Mouse (Mus musculus) limb, embryonic 10.5 days (tissue): Measurements from ENCODE around the gene Ehhadh. TPM values are rescaled to one million over a fixed set of nuclear protein-coding genes. Genes with fewer than 3 reads are reported as not detected.
A peak's percentile ranks its signal among the peaks of the same experiment; 100 is the strongest.

Experiments used
- DNase-seq: peaks from one replicate; pipeline ENCODE4 v3.0.0-alpha.2; 2017; ENCODE audit warnings: low spot score
- H3K27ac ChIP-seq: fragments of 300-500 bp; sonication (generic); 2 replicates; pipeline ENCODE4 v1.5.1; 2016; ENCODE audit warnings: mild to moderate bottlenecking
- H3K27me3 ChIP-seq: fragments of 300-500 bp; sonication (generic); 2 replicates; pipeline ENCODE4 v1.6.1; 2016; ENCODE audit warnings: low read depth, mild to moderate bottlenecking; ENCODE audit not compliant: poor library complexity, severe bottlenecking
- H3K36me3 ChIP-seq: fragments of 300-500 bp; sonication (generic); 2 replicates; pipeline ENCODE4 v1.6.1; 2016; ENCODE audit warnings: mild to moderate bottlenecking, moderate library complexity
- H3K4me1 ChIP-seq: fragments of 300-500 bp; sonication (generic); 2 replicates; pipeline ENCODE4 v1.6.1; 2016
- H3K4me3 ChIP-seq: fragments of 300-500 bp; sonication (generic); 2 replicates; pipeline ENCODE4 v1.5.1; 2016; ENCODE audit warnings: mild to moderate bottlenecking, moderate library complexity
- H3K9me3 ChIP-seq: fragments of 300-500 bp; sonication (generic); replicated peaks from 2 replicates; pipeline ENCODE4 v1.6.1; 2016; ENCODE audit warnings: mild to moderate bottlenecking
- WGBS: fragments of 180-500 bp; shearing (Covaris S2); methylation state at CpG from one replicate; pipeline ENCODE4 v1.1.7; 2016; 5-methylcytosine and 5-hydroxymethylcytosine counted together
- polyA plus RNA-seq: library from polyadenylated mRNA; unstranded; fragments of >200 nt; fragmentation: Nextera tagmentation; extraction: Ambion mirVana; gene quantifications from 2 replicates; pipeline ENCODE4 v1.2.1, GENCODE M21; 2016

Gene Ehhadh
- polyA plus RNA-seq, 1 experiment from 2014 or later = 2.5 TPM

GRCm38 (mm10) chr16:21758447-21758846 is 29.2 kb downstream of the Ehhadh start:
- Histone ChIP-seq H3K36me3 (no peaks in the 10 kb centered on the region), H3K27me3 (no peaks in the 10 kb centered on the region), H3K4me3 (no peak overlapping the region), H3K9me3 (no peaks in the 10 kb centered on the region), H3K4me1 (no peaks in the 10 kb centered on the region), H3K27ac (no peak overlapping the region)
- no peak for DNase-seq
- WGBS = 88% methylated on average over 1 of the region's 1 CpGs

GRCm38 (mm10) chr16:21743401-21743800 is 44.2 kb downstream of the Ehhadh start:
- H3K4me1 ChIP-seq = no peaks in the 10 kb centered on the region
- H3K36me3 ChIP-seq = no peaks in the 10 kb centered on the region
- H3K27ac ChIP-seq = no peak overlapping the region
- DNase-seq = no peak
- no peak overlapping the region for H3K4me3 ChIP-seq
- WGBS = 94% methylated on average over 6 of the region's 6 CpGs
- no peaks in the 10 kb centered on the region for H3K27me3 ChIP-seq
- H3K9me3 ChIP-seq = no peaks in the 10 kb centered on the region

GRCm38 (mm10) chr16:21742898-21743297 is 44.7 kb downstream of the Ehhadh start:
- no peak for DNase-seq

DNA sequence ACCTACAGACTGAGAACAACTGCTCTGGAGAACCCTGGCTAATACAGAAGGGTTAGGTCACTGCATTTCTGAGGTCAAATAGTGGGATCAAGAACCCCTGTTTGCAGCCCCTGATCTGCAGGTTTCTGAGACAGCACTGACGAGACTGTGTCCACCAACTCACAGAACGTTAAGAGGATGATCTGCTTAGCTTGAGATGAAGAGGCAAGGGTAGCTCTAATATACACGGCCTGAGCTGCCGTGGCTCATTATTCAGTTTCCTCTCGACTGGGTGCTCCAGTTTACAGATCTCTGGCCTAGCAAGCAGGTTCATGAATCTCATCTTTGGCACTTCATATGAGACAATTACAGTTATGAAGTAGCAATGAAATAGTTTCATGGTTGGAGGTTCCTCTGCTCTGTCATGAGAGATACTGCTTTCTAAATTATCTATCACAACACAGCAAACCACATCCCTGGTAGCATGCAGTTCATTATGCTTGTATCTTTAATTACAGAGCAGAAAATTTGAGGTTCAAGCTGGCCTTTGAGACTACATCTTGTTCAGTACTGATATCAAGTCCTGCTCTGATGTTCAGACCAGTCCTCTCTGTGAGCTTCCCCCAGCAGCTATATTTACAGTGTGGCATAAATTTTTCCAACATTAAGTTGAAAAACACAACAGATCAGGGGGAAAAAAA is 45.3 kb downstream of the Ehhadh start:
- H3K27me3 ChIP-seq = no peaks in the 10 kb centered on the region
- DNase-seq = no peak
- H3K36me3 ChIP-seq = no peaks in the 10 kb centered on the region
- H3K4me1 ChIP-seq = no peaks in the 10 kb centered on the region
- no peak overlapping the region for H3K27ac ChIP-seq
- WGBS = 91% methylated on average over 5 of the region's 5 CpGs
- H3K9me3 ChIP-seq = no peaks in the 10 kb centered on the region
- no peak overlapping the region for H3K4me3 ChIP-seq

More at GRCm38 (mm10) chr16:21742898-21743297, 44.7 kb downstream of the Ehhadh start:
- 92% methylated on average over 5 of the region's 5 CpGs for WGBS
- Histone ChIP-seq H3K27me3 (no peaks in the 10 kb centered on the region), H3K4me1 (no peaks in the 10 kb centered on the region), H3K36me3 (no peaks in the 10 kb centered on the region), H3K27ac (no peak overlapping the region), H3K4me3 (no peak overlapping the region), H3K9me3 (no peaks in the 10 kb centered on the region)

- no peak overlapping the region for H3K27ac ChIP-seq
- 86% methylated on average over 3 of the region's 3 CpGs for whole genome bisulfite sequencing
- no peaks in the 10 kb centered on the region for H3K27me3 ChIP-seq
- no peak overlapping the region for H3K4me3 ChIP-seq
- no peaks in the 10 kb centered on the region for H3K9me3 ChIP-seq
- H3K4me1 ChIP-seq = no peaks in the 10 kb centered on the region
- no peaks in the 10 kb centered on the region for H3K36me3 ChIP-seq
- DNase-seq = no peak
These were observed 46.1 kb downstream of the Ehhadh start for GRCm38 (mm10) chr16:21741542-21741941.

- Histone ChIP-seq H3K9me3 (no peaks in the 10 kb centered on the region), H3K27ac (no peak overlapping the region), H3K36me3 (no peaks in the 10 kb centered on the region), H3K4me3 (no peak overlapping the region), H3K4me1 (no peaks in the 10 kb centered on the region), H3K27me3 (no peaks in the 10 kb centered on the region)
- 93% methylated on average over 1 of the region's 1 CpGs for WGBS
- DNase-seq = no peak
These were observed 52.0 kb downstream of the Ehhadh start for GRCm38 (mm10) chr16:21735638-21736037.

- Histone ChIP-seq H3K4me3 (no peak overlapping the region), H3K27ac (no peak overlapping the region)
- 53% methylated on average over 10 of the region's 10 CpGs for WGBS
These were observed 59.7 kb downstream of the Ehhadh start for GRCm38 (mm10) chr16:21727897-21728364.

DNA sequence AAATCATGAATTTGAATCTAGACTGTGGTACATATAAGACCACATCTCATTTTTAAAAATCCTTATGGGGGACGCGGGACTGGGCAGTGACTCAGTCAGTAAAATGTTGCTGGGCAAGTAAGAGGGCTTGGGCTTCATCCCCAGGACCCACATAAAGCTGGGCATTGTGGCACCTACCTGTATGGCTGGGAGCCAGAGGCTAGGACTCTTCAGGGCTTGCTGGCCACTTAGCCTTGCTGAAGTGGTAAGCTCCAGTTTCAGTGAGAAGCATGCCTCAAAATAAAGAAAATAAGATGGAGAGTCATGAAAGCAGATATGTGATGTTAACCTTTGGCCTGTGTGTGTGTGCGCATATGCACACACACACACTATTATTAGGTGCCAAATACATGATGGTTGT is 60.2 kb downstream of the Ehhadh start:
- H3K27ac ChIP-seq = no peak overlapping the region
- no peak for DNase-seq
- WGBS = 95% methylated on average over 3 of the region's 3 CpGs
- no peaks in the 10 kb centered on the region for H3K9me3 ChIP-seq
- no peak overlapping the region for H3K4me3 ChIP-seq
- no peaks in the 10 kb centered on the region for H3K4me1 ChIP-seq
- no peaks in the 10 kb centered on the region for H3K36me3 ChIP-seq
- H3K27me3 ChIP-seq = no peaks in the 10 kb centered on the region

More at GRCm38 (mm10) chr16:21727897-21728364, 59.7 kb downstream of the Ehhadh start:
- Histone ChIP-seq H3K36me3 (no peaks in the 10 kb centered on the region), H3K4me1 (no peaks in the 10 kb centered on the region), H3K27me3 (no peaks in the 10 kb centered on the region), H3K9me3 (no peaks in the 10 kb centered on the region)
- DNase-seq = peak; percentile 62

DNA sequence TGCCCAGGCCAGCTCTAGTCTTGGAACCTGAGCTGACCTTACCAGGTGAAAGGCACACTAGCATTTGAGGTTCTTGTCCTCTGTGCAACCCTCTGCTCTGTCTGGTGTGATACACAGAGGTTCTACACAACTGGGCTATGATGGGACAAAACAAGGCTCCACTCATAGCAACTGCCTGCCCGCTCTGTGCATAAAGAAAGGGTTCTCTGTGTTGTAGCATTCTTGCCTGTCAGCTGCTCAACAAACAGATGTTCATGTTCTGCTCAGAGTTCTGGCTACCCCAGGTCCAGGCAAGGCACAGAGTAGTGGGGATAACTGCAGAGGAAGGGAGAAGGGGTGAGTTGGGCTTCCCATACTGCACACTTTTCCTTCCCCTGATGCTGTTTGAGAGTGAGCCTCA is 63.3 kb downstream of the Ehhadh start:
- Histone ChIP-seq H3K27me3 (no peaks in the 10 kb centered on the region), H3K9me3 (no peaks in the 10 kb centered on the region), H3K27ac (no peak overlapping the region), H3K4me3 (no peak overlapping the region), H3K36me3 (no peaks in the 10 kb centered on the region), H3K4me1 (no peaks in the 10 kb centered on the region)
- WGBS = 91% methylated on average over 1 of the region's 1 CpGs
- no peak for DNase-seq

GRCm38 (mm10) chr16:21719770-21720169 is 67.8 kb downstream of the Ehhadh start:
- H3K4me1 ChIP-seq = no peaks in the 10 kb centered on the region

DNA sequence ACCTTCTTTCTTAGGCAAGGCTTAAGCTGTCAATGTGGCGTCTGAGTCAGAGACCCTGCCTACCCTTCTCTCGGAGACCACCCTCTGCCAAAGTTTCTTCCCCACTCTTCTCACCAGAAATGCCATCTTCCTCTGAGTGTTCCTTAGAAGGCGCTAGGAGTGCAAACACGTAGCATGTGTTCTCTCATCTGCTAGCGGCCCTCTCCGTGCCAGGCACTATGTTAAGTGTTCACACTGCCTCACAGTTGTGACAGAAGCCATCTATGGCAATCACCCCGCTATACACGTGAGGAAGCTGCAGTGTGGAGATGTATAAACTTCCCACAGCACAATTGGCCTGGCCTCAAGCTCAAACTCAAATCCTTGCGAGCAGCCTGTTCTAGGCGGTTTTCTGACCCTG is 73.1 kb downstream of the Ehhadh start:
- H3K27ac ChIP-seq = no peak overlapping the region
- H3K27me3 ChIP-seq = no peaks in the 10 kb centered on the region
- no peak for DNase-seq
- no peaks in the 10 kb centered on the region for H3K36me3 ChIP-seq
- 88% methylated on average over 10 of the region's 10 CpGs for WGBS
- no peak overlapping the region for H3K4me3 ChIP-seq
- no peaks in the 10 kb centered on the region for H3K9me3 ChIP-seq
- H3K4me1 ChIP-seq = no peaks in the 10 kb centered on the region

More at GRCm38 (mm10) chr16:21719770-21720169, 67.8 kb downstream of the Ehhadh start:
- Histone ChIP-seq H3K4me3 (no peak overlapping the region), H3K27me3 (no peaks in the 10 kb centered on the region), H3K9me3 (no peaks in the 10 kb centered on the region), H3K27ac (no peak overlapping the region), H3K36me3 (no peaks in the 10 kb centered on the region)
- no peak for DNase-seq
- 86% methylated on average over 7 of the region's 7 CpGs for WGBS
